Mouse (Mus musculus): ENCODE data around the gene Arhgap10. TPM values are rescaled to one million over a fixed set of nuclear protein-coding genes. Genes with fewer than 3 reads are reported as not detected.

Gene Arhgap10
- polyA plus RNA-seq, 1 experiment, result 22.4 TPM

- no peaks in the 10 kb centered on the region for H3K4me1 ChIP-seq (ENCODE audit: control insufficient read depth, insufficient read depth, low read length)
- no peak overlapping the region for H3K4me3 ChIP-seq (ENCODE audit: insufficient read depth, low read length)
- TF ChIP-seq POLR2A (IDR thresholded peaks at IDR 0.05; ENCODE audit: extremely low read depth, insufficient read depth, low read length), result no peak
- no peak for TF ChIP-seq CTCF (IDR thresholded peaks at IDR 0.05; ENCODE audit: extremely low read depth, insufficient read depth, low read length)
- H3K27ac ChIP-seq (ENCODE audit: insufficient read depth, low read length), result no peak overlapping the region
These were observed 63.9 kb downstream of the Arhgap10 start for GRCm38 (mm10) chr8:77453836-77454235.

- Histone ChIP-seq H3K27ac (ENCODE audit: insufficient read depth, low read length) (no peak overlapping the region), H3K4me3 (ENCODE audit: insufficient read depth, low read length) (no peak overlapping the region), H3K4me1 (ENCODE audit: control insufficient read depth, insufficient read depth, low read length) (no peaks in the 10 kb centered on the region)
- TF ChIP-seq POLR2A (IDR thresholded peaks at IDR 0.05; ENCODE audit: extremely low read depth, insufficient read depth, low read length), result no peak
- no peak for TF ChIP-seq CTCF (IDR thresholded peaks at IDR 0.05; ENCODE audit: extremely low read depth, insufficient read depth, low read length)
These were observed 66.0 kb downstream of the Arhgap10 start for GRCm38 (mm10) chr8:77451466-77452382.

GRCm38 (mm10) chr8:77451052-77451451 lies 66.7 kb downstream of the Arhgap10 start:
- TF ChIP-seq POLR2A (IDR thresholded peaks at IDR 0.05; ENCODE audit: extremely low read depth, insufficient read depth, low read length), result no peak
- no peak for TF ChIP-seq CTCF (IDR thresholded peaks at IDR 0.05; ENCODE audit: extremely low read depth, insufficient read depth, low read length)
- H3K27ac ChIP-seq (ENCODE audit: insufficient read depth, low read length), result no peak overlapping the region
- no peaks in the 10 kb centered on the region for H3K4me1 ChIP-seq (ENCODE audit: control insufficient read depth, insufficient read depth, low read length)
- no peak overlapping the region for H3K4me3 ChIP-seq (ENCODE audit: insufficient read depth, low read length)

DNA sequence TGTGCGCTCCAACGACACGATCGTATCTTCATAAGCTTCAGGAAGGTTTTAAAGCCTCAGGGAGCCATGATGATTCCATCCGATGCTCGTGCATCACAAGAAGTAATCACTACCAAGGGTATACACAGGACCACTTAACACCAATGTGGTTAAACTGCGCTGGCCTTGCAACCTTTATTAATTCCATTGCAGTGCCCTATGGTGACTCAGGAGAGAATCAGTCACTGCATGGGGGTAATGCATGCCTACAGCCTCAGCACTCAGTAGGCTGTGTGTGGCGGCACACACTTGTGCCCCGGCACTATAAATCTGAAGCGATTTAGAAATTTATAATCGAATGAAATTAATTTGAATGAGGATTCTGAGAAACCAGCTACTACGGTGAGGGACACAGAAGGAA lies 71.5 kb downstream of the Arhgap10 start:
- H3K4me3 ChIP-seq (ENCODE audit: insufficient read depth, low read length), result no peak overlapping the region
- peaks cover 3% of the 10 kb centered on the region for H3K4me1 ChIP-seq (ENCODE audit: control insufficient read depth, insufficient read depth, low read length)
- TF ChIP-seq POLR2A (IDR thresholded peaks at IDR 0.05; ENCODE audit: extremely low read depth, insufficient read depth, low read length), result no peak
- TF ChIP-seq CTCF (IDR thresholded peaks at IDR 0.05; ENCODE audit: extremely low read depth, insufficient read depth, low read length), result no peak
- no peak overlapping the region for H3K27ac ChIP-seq (ENCODE audit: insufficient read depth, low read length)

DNA sequence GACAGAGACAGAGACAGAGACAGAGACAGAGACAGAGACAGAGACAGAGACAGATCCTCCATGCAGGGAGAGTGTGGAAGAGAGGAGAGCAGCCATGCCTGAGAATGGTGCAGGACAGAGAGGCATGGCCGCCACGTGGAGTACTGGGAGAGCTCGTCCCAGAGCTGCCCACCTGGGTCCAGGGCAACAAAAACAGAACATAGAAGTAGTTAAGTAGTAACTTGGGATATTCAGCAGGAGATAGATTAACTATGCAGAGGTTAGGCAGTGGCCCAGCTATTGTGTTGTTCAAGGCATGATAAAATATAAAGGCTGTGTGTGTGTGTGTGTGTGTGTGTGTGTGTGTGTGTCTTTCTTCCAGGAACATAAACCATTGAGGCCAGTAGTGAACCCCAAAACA lies 72.1 kb downstream of the Arhgap10 start:
- Histone ChIP-seq H3K4me3 (ENCODE audit: insufficient read depth, low read length) (no peak overlapping the region), H3K4me1 (ENCODE audit: control insufficient read depth, insufficient read depth, low read length) (peaks cover 3% of the 10 kb centered on the region), H3K27ac (ENCODE audit: insufficient read depth, low read length) (no peak overlapping the region)
- no peak for TF ChIP-seq POLR2A (IDR thresholded peaks at IDR 0.05; ENCODE audit: extremely low read depth, insufficient read depth, low read length)
- no peak for TF ChIP-seq CTCF (IDR thresholded peaks at IDR 0.05; ENCODE audit: extremely low read depth, insufficient read depth, low read length)

DNA sequence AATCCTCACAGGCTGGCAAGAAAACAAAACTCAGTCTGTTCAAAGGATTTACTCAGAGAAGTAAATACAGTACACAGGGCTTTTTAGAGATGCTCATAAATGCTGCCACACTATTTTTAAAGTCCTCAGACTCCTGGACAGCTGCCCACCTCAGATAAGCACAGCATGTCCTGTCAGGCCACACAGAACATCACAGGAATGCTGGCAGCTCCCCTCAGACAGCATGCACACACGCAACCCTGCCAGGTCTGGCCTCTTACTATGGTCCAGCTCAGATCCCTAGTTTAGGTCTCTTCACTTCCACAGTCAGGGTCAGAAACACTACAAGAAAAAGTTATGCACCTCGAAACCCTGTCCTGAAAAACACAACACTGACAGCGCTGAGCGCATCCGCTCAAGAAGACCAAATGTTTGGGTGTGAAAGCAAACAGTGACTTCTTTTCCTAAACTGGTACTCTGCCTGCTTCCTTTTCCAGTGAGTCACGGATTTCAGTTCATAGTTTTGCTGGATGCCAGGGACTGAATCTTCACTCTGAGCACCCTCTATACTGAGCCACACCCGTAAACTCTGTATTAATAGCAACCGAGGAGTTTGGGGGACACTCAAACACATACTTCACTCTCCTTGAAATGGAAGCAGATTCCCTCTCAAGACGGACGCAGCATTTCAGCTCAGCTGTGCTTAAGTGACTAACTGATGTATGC lies 73.4 kb downstream of the Arhgap10 start:
- TF ChIP-seq POLR2A (IDR thresholded peaks at IDR 0.05; ENCODE audit: extremely low read depth, insufficient read depth, low read length) (no peak), CTCF (IDR thresholded peaks at IDR 0.05; ENCODE audit: extremely low read depth, insufficient read depth, low read length) (no peak)
- no peak overlapping the region for H3K4me3 ChIP-seq (ENCODE audit: insufficient read depth, low read length)
- peaks cover 3% of the 10 kb centered on the region for H3K4me1 ChIP-seq (ENCODE audit: control insufficient read depth, insufficient read depth, low read length)
- no peak overlapping the region for H3K27ac ChIP-seq (ENCODE audit: insufficient read depth, low read length)

DNA sequence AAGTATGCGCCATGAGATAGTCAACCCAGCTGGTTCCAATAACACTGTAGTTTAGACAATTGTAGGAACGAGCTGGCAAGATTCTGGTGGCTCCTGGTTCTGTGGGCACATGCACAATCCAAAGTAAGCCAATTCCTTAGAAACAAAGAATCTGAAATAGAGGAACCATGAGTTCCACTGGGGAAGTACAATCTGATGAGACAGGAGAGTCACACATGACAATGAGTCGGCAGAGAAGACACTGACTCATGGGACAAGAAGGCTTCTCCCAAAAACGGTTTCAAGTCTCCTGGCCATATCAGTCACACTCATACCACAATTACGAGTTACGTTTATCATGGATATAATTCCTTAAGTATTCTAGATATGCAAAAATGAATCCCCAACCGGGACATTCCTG lies 75.3 kb downstream of the Arhgap10 start:
- TF ChIP-seq CTCF (IDR thresholded peaks at IDR 0.05; ENCODE audit: extremely low read depth, insufficient read depth, low read length), result no peak
- TF ChIP-seq POLR2A (IDR thresholded peaks at IDR 0.05; ENCODE audit: extremely low read depth, insufficient read depth, low read length), result no peak
- Histone ChIP-seq H3K27ac (ENCODE audit: insufficient read depth, low read length) (no peak overlapping the region), H3K4me3 (ENCODE audit: insufficient read depth, low read length) (no peak overlapping the region), H3K4me1 (ENCODE audit: control insufficient read depth, insufficient read depth, low read length) (peaks cover 3% of the 10 kb centered on the region)

- peaks cover 3% of the 10 kb centered on the region for H3K4me1 ChIP-seq (ENCODE audit: control insufficient read depth, insufficient read depth, low read length)
- no peak overlapping the region for H3K27ac ChIP-seq (ENCODE audit: insufficient read depth, low read length)
- no peak for TF ChIP-seq CTCF (IDR thresholded peaks at IDR 0.05; ENCODE audit: extremely low read depth, insufficient read depth, low read length)
- no peak for TF ChIP-seq POLR2A (IDR thresholded peaks at IDR 0.05; ENCODE audit: extremely low read depth, insufficient read depth, low read length)
- no peak overlapping the region for H3K4me3 ChIP-seq (ENCODE audit: insufficient read depth, low read length)
These were observed 76.8 kb downstream of the Arhgap10 start for GRCm38 (mm10) chr8:77440913-77441312.

GRCm38 (mm10) chr8:77440324-77440880 lies 77.4 kb downstream of the Arhgap10 start:
- TF ChIP-seq POLR2A (IDR thresholded peaks at IDR 0.05; ENCODE audit: extremely low read depth, insufficient read depth, low read length) (no peak), CTCF (IDR thresholded peaks at IDR 0.05; ENCODE audit: extremely low read depth, insufficient read depth, low read length) (no peak)

More at GRCm38 (mm10) chr8:77440324-77440880, 77.4 kb downstream of the Arhgap10 start:
- Histone ChIP-seq H3K4me1 (ENCODE audit: control insufficient read depth, insufficient read depth, low read length) (peaks cover 3% of the 10 kb centered on the region), H3K27ac (ENCODE audit: insufficient read depth, low read length) (no peak overlapping the region), H3K4me3 (ENCODE audit: insufficient read depth, low read length) (no peak overlapping the region)
